Mouse (Mus musculus): ENCODE measurements around the gene Sp1. TPM values are rescaled to one million over a fixed set of nuclear protein-coding genes. Genes with fewer than 3 reads are reported as not detected.

Gene Sp1
- polyA plus RNA-seq, 1 experiment: 17.5 TPM

- no peak for DNase-seq (ENCODE audit: low read depth)
These were observed 6.4 kb upstream of the Sp1 start for GRCm38 (mm10) chr15:102399229-102400221.

GRCm38 (mm10) chr15:102400476-102401045 lies 5.4 kb upstream of the Sp1 start:
- DNase-seq (ENCODE audit: low read depth): no peak

- DNase-seq (ENCODE audit: low read depth): no peak
These were observed 4.7 kb upstream of the Sp1 start for GRCm38 (mm10) chr15:102401278-102401677.

GRCm38 (mm10) chr15:102402210-102402609 lies 3.7 kb upstream of the Sp1 start:
- DNase-seq (ENCODE audit: low read depth): no peak

- DNase-seq (ENCODE audit: low read depth): no peak
These were observed 1.1 kb upstream of the Sp1 start for GRCm38 (mm10) chr15:102404608-102405488.

- no peak for DNase-seq (ENCODE audit: low read depth)
These were observed 411 bp downstream of the Sp1 start for GRCm38 (mm10) chr15:102406196-102406911.

GRCm38 (mm10) chr15:102406912-102407580 lies 1.1 kb downstream of the Sp1 start:
- no peak for DNase-seq (ENCODE audit: low read depth)

- no peak for DNase-seq (ENCODE audit: low read depth)
These were observed 2.0 kb downstream of the Sp1 start for GRCm38 (mm10) chr15:102407681-102408557.

- no peak for DNase-seq (ENCODE audit: low read depth)
These were observed 2.7 kb downstream of the Sp1 start for GRCm38 (mm10) chr15:102408558-102409130.

GRCm38 (mm10) chr15:102409286-102409685 lies 3.3 kb downstream of the Sp1 start:
- no peak for DNase-seq (ENCODE audit: low read depth)

- no peak for DNase-seq (ENCODE audit: low read depth)
These were observed 5.1 kb downstream of the Sp1 start for GRCm38 (mm10) chr15:102411077-102411476.

GRCm38 (mm10) chr15:102413687-102414086 lies 7.7 kb downstream of the Sp1 start:
- no peak for DNase-seq (ENCODE audit: low read depth)

- no peak for DNase-seq (ENCODE audit: low read depth)
These were observed 11.6 kb downstream of the Sp1 start for GRCm38 (mm10) chr15:102417524-102417923.

- no peak for DNase-seq (ENCODE audit: low read depth)
These were observed 15.0 kb downstream of the Sp1 start for GRCm38 (mm10) chr15:102420986-102421385.

GRCm38 (mm10) chr15:102421437-102421836 lies 15.5 kb downstream of the Sp1 start:
- DNase-seq (ENCODE audit: low read depth): no peak

GRCm38 (mm10) chr15:102423602-102424240 lies 17.8 kb downstream of the Sp1 start:
- DNase-seq (ENCODE audit: low read depth): no peak

- DNase-seq (ENCODE audit: low read depth): no peak
These were observed 18.7 kb downstream of the Sp1 start for GRCm38 (mm10) chr15:102424657-102425056.

GRCm38 (mm10) chr15:102426963-102427362 lies 21.0 kb downstream of the Sp1 start:
- no peak for DNase-seq (ENCODE audit: low read depth)

- no peak for DNase-seq (ENCODE audit: low read depth)
These were observed 26.1 kb downstream of the Sp1 start for GRCm38 (mm10) chr15:102432046-102432445.

All from gonadal fat pad, adult 2 months (tissue).